Mouse (Mus musculus): ENCODE results near the gene Fam219a.

- TF ChIP-seq CTCF (IDR thresholded peaks at IDR 0.05; ENCODE audit: low read depth, low read length) (no peak), TAL1 (conservative IDR thresholded peaks at IDR 0.05; ENCODE audit: low read depth, low read length) (no peak)
Measured at GRCm38 (mm10) chr4:41547086-41547485, 22.3 kb downstream of the Fam219a start.
